Mouse (Mus musculus): Measurements from ENCODE around the gene Ggct. TPM values are rescaled to one million over a fixed set of nuclear protein-coding genes. Genes with fewer than 3 reads are reported as not detected.
A peak's percentile ranks its signal among the peaks of the same experiment; 100 is the strongest.

The Ggct gene
- polyA plus RNA-seq, 1 experiment from 2014 or later = 15.4 TPM

DNA sequence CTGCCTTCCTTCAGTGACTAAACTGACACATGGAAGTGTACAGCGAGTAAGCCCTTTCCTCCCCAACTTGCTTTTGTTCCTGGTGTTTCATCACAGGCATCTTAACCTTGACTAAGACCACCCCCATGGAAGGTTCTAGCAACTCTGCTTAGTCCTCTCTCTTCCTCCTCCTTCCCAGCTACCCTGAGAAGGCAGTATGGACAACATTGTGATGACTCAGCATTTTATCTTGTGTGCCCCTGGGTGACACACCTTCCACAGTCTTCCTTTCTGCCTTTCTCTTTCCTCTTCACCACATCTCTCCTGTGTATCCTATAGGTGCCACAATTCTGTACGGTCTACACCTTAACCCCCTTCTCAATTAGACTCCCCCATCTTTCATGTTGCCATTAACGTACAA lies 21.4 kb upstream of the Ggct start:
- no peak overlapping the region for H3K4me3 ChIP-seq
- H3K9ac ChIP-seq = no peak overlapping the region
- ATAC-seq (ENCODE audit: low FRiP score, low read depth) = no peak
- H3K27ac ChIP-seq = no peak overlapping the region
- H3K4me2 ChIP-seq (replicated peaks) = no peak overlapping the region
- WGBS = 90% methylated on average over 3 of the region's 3 CpGs
- no peaks in the 10 kb centered on the region for H3K36me3 ChIP-seq
- H3K4me1 ChIP-seq = peaks cover 15% of the 10 kb centered on the region; the same call in 1 of the 2 replicates
- H3K9me3 ChIP-seq = peaks cover 8% of the 10 kb centered on the region; the same call in 1 of the 2 replicates
- H3K27me3 ChIP-seq (replicated peaks) = peaks cover 12% of the 10 kb centered on the region; the same call in 1 of the 2 replicates

DNA sequence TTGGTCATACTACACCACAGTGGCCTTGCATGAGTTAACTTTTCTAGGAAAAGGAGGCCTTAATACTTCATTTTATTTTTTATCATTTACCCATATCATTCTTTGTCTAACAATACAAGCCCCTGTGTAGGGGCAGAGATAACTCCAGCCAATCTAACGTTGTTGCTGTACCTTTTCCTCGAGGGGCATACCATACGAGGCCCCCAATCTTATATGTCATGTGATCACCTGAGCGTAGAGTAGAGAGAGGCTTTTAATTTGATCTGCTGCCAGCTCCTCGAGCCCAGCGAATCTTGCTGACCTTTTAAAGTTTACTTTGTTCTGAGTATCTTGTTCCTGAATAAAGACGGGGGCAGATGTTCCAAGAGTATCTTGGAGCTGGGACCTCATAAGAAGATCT lies 19.8 kb upstream of the Ggct start:
- no peak overlapping the region for H3K27ac ChIP-seq
- H3K4me3 ChIP-seq = no peak overlapping the region
- H3K9me3 ChIP-seq = peaks cover 8% of the 10 kb centered on the region; the same call in 1 of the 2 replicates
- H3K4me1 ChIP-seq = peaks cover 15% of the 10 kb centered on the region; the same call in 1 of the 2 replicates
- no peak overlapping the region for H3K9ac ChIP-seq
- H3K36me3 ChIP-seq = no peaks in the 10 kb centered on the region
- H3K4me2 ChIP-seq (replicated peaks) = no peak overlapping the region
- H3K27me3 ChIP-seq (replicated peaks) = 0 out of 2 replicates have a peak, but pooled peaks cover 3% of the 10 kb centered on the region
- WGBS = 91% methylated on average over 7 of the region's 7 CpGs
- no peak for ATAC-seq (ENCODE audit: low FRiP score, low read depth)

DNA sequence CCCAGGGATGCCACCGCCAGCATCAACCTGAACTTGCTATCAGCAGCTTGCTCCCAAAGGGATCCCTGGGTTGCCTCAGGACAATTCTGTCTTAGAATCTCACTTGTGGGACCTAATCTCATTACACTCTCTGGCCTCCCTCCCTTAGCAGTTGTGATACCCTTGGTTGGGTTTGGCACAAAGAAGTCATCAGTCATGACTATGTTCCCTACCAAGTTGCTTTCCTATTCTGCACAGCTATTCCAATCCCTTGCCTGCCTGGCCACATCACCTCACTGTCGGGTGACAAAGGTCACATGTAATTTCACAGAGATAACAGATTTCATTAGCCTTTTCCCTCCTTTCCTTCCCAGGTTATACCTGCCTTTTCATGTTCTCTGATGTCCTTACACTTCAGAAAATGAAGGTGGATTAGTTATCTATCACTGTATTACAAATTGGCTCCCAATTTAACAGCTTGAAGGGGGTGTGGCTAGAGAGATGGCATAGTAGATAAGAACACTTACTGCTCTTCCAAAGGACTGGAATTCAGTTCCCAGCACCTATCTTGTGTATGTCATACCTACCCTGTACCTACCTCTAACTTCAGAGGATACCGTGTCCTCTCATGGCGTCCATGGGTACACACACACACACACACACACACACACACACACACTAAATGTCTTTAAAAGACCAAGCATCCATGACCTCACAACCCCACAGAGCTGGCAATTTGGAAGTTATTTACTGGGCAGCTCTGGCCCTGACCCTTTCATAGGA lies 17.8 kb upstream of the Ggct start:
- no peak overlapping the region for H3K9ac ChIP-seq
- no peak overlapping the region for H3K4me3 ChIP-seq
- peak overlapping the region; percentile 55 for H3K4me2 ChIP-seq (replicated peaks)
- ATAC-seq (ENCODE audit: low FRiP score, low read depth) = peak; percentile 57
- H3K9me3 ChIP-seq = peaks cover 8% of the 10 kb centered on the region; the same call in 1 of the 2 replicates
- no peaks in the 10 kb centered on the region for H3K27me3 ChIP-seq (replicated peaks)
- no peaks in the 10 kb centered on the region for H3K36me3 ChIP-seq
- H3K4me1 ChIP-seq = peaks cover 15% of the 10 kb centered on the region; the same call in 1 of the 2 replicates
- peak overlapping the region; percentile 66; the same call in 1 of the 2 replicates for H3K27ac ChIP-seq
- 81% methylated on average over 3 of the region's 4 CpGs for WGBS

- 13% methylated on average over 16 of the region's 16 CpGs for WGBS
- Histone ChIP-seq H3K27me3 (replicated peaks) (no peaks in the 10 kb centered on the region), H3K36me3 (no peaks in the 10 kb centered on the region)
These were observed 16.9 kb upstream of the Ggct start for GRCm38 (mm10) chr6:55009391-55010230.

DNA sequence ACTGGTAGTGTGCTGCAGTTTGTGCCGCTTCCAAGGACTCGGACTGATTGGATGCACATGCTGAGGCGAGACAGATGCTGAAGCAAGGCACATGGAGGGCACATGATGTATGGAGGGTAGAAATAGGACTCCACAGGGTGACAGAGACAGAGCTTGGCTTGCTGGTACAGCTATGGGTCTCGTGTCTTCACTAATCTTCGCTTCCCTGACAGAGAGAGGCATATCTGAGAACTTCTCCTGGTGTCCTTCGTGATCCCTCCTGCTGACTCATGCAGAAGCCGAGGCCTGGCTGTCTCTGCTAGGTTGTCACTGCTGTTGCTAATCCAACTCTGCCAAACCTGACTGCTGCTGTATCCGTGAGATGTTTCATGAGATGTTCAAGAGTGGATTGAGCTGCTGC lies 15.7 kb upstream of the Ggct start:
- Histone ChIP-seq H3K27ac (no peak overlapping the region), H3K4me1 (peaks cover 15% of the 10 kb centered on the region; the same call in 1 of the 2 replicates), H3K4me3 (no peak overlapping the region), H3K36me3 (no peaks in the 10 kb centered on the region), H3K9ac (no peak overlapping the region), H3K9me3 (no peaks in the 10 kb centered on the region), H3K27me3 (replicated peaks) (no peaks in the 10 kb centered on the region), H3K4me2 (replicated peaks) (no peak overlapping the region)
- ATAC-seq (ENCODE audit: low FRiP score, low read depth) = no peak
- 93% methylated on average over 8 of the region's 8 CpGs for WGBS

More at GRCm38 (mm10) chr6:55009391-55010230, 16.9 kb upstream of the Ggct start:
- peaks cover 7% of the 10 kb centered on the region; the same call in 1 of the 2 replicates for H3K9me3 ChIP-seq
- H3K4me3 ChIP-seq = no peak overlapping the region; the same call in 1 of the 2 replicates
- peak; percentile 91 for ATAC-seq (ENCODE audit: low FRiP score, low read depth)
- peaks cover 15% of the 10 kb centered on the region; the same call in 1 of the 2 replicates for H3K4me1 ChIP-seq
- H3K27ac ChIP-seq = peak overlapping the region; percentile 66; the same call in 1 of the 2 replicates
- 0 out of 2 replicates have a peak overlapping the region, but pooled peaks have one; percentile 38 for H3K9ac ChIP-seq
- H3K4me2 ChIP-seq (replicated peaks) = peak overlapping the region; percentile 55

- no peak overlapping the region for H3K9ac ChIP-seq
- H3K4me2 ChIP-seq (replicated peaks) = no peak overlapping the region
- no peaks in the 10 kb centered on the region for H3K27me3 ChIP-seq (replicated peaks)
- no peak overlapping the region for H3K27ac ChIP-seq
- no peaks in the 10 kb centered on the region for H3K36me3 ChIP-seq
- no peak overlapping the region for H3K4me3 ChIP-seq
- 74% methylated on average over 4 of the region's 4 CpGs for WGBS
- no peak for ATAC-seq (ENCODE audit: low FRiP score, low read depth)
- H3K4me1 ChIP-seq = no peaks in the 10 kb centered on the region
- no peaks in the 10 kb centered on the region for H3K9me3 ChIP-seq
These were observed 10.8 kb upstream of the Ggct start for GRCm38 (mm10) chr6:55003559-55003958.

DNA sequence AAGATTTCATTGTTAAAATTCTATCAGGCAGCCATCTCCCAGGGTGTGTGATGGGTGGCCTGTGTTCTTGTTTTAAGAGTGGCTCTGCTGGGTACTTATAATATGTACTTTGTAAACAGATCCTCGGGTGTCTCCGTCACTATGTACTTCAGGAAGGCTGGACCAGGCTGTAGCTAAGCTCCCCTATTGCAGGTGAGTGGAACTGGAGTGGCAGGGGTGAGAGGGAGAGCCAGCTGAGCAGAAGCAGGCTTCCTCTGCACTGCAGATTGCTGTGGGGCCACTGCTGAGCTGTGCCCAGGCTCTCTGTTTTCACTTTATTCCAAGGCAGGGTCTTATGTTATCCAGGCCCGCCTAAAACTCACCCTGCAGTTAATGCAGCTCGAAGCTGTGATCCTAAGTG lies 9.7 kb upstream of the Ggct start:
- H3K9ac ChIP-seq = no peak overlapping the region
- H3K36me3 ChIP-seq = no peaks in the 10 kb centered on the region
- H3K4me2 ChIP-seq (replicated peaks) = no peak overlapping the region
- WGBS = 71% methylated on average over 4 of the region's 4 CpGs
- no peaks in the 10 kb centered on the region for H3K4me1 ChIP-seq
- no peaks in the 10 kb centered on the region for H3K27me3 ChIP-seq (replicated peaks)
- H3K9me3 ChIP-seq = no peaks in the 10 kb centered on the region
- no peak overlapping the region for H3K27ac ChIP-seq
- ATAC-seq (ENCODE audit: low FRiP score, low read depth) = no peak
- no peak overlapping the region for H3K4me3 ChIP-seq

DNA sequence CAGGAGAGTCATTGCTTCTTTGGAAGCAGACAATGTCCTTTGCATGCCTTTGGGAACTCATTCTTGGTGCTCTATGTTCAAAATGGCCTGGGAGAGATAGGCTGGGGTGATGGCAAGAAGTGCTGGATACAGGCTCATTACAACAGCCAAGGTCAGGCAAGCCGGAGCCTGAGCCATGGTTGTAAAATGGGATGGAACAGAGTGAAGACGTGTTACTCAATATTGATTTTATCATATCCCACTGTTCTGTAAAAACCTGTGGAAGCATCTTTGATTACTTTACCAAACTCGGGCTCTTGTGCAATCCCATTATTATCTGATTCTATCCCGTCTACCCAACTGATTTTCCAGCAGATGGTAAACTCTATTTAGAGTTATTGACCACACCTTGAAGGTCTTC lies 8.6 kb upstream of the Ggct start:
- no peaks in the 10 kb centered on the region for H3K9me3 ChIP-seq
- no peak for ATAC-seq (ENCODE audit: low FRiP score, low read depth)
- no peaks in the 10 kb centered on the region for H3K36me3 ChIP-seq
- no peaks in the 10 kb centered on the region for H3K4me1 ChIP-seq
- no peak overlapping the region for H3K27ac ChIP-seq
- no peak overlapping the region for H3K4me2 ChIP-seq (replicated peaks)
- 86% methylated on average over 4 of the region's 4 CpGs for WGBS
- H3K9ac ChIP-seq = no peak overlapping the region
- H3K4me3 ChIP-seq = no peak overlapping the region
- no peaks in the 10 kb centered on the region for H3K27me3 ChIP-seq (replicated peaks)

DNA sequence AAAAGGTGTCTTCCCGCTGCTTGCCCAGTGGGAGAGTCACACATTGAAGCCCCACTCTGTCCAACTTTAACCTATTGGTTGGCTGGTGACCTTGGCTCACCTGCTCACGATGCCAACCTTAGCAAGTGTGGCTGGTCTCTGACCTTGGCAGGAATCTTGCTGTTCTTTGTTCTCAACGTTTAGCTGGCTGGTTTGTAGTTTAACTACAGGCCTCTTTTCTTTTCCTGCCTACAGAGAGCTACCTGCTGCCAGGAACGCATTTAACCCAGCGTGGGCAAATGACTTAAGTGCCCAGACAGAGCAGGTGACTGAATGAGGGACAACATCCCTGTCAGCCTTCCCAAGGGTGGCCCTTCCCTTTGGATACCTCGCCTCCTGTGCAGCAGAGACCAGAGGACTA lies 5.0 kb upstream of the Ggct start:
- Histone ChIP-seq H3K9ac (no peak overlapping the region), H3K4me1 (no peaks in the 10 kb centered on the region), H3K27me3 (replicated peaks) (no peaks in the 10 kb centered on the region), H3K9me3 (no peaks in the 10 kb centered on the region), H3K27ac (no peak overlapping the region), H3K4me3 (no peak overlapping the region), H3K36me3 (no peaks in the 10 kb centered on the region), H3K4me2 (replicated peaks) (no peak overlapping the region)
- no peak for ATAC-seq (ENCODE audit: low FRiP score, low read depth)
- 85% methylated on average over 6 of the region's 6 CpGs for WGBS

DNA sequence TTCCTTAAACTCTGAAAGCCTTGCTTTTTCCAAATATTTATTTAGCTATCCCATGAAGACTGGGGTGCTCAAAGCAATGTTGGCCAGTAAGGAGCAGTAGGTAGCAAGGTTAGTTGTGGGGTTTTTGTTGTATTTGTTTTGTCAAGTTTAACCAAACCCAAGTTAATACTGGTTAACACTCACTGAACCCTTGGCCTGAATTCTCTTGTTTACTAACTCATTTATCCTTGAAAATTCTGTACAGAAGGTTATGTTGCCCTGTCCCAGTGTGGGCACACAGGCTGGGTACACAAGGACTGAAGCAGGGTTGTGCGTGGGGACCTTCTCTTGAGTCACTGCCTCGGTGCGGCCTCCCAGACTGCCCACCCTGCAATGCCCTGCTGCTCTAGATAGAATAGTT lies 3.6 kb upstream of the Ggct start:
- H3K4me3 ChIP-seq = no peak overlapping the region
- H3K27ac ChIP-seq = no peak overlapping the region
- no peaks in the 10 kb centered on the region for H3K36me3 ChIP-seq
- peaks cover 7% of the 10 kb centered on the region; the same call in 1 of the 2 replicates for H3K4me1 ChIP-seq
- no peak overlapping the region for H3K4me2 ChIP-seq (replicated peaks)
- H3K9me3 ChIP-seq = no peaks in the 10 kb centered on the region
- no peaks in the 10 kb centered on the region for H3K27me3 ChIP-seq (replicated peaks)
- WGBS = 92% methylated on average over 3 of the region's 3 CpGs
- no peak overlapping the region for H3K9ac ChIP-seq
- ATAC-seq (ENCODE audit: low FRiP score, low read depth) = no peak

DNA sequence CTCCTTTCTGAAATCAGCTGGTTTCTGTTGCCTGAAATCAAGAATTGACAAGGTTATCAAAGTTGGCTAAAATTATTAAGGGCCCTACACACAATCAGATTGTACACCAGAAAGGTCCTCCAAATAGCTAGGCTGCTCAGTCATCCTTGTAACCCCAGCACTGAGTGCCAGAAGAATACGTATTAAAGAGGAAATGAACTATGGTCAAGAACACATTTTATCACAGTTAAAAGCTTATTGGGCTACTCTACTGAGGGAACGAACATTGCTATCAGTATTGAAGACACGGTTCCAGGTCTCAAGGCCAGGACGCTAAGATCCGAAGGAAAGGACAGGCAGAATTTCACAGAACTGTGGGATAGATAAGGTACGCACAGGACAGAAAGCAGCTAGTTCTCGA lies 609 bp downstream of the Ggct start:
- no peaks in the 10 kb centered on the region for H3K36me3 ChIP-seq
- no peaks in the 10 kb centered on the region for H3K9me3 ChIP-seq
- H3K27me3 ChIP-seq (replicated peaks) = no peaks in the 10 kb centered on the region
- H3K4me2 ChIP-seq (replicated peaks) = peak overlapping the region; percentile 66
- WGBS = 10% methylated on average over 7 of the region's 7 CpGs
- ATAC-seq (ENCODE audit: low FRiP score, low read depth) = no peak
- peak overlapping the region; percentile 49 for H3K4me3 ChIP-seq
- H3K4me1 ChIP-seq = peaks cover 7% of the 10 kb centered on the region; the same call in 1 of the 2 replicates
- no peak overlapping the region for H3K27ac ChIP-seq
- H3K9ac ChIP-seq = peak overlapping the region; percentile 44

- no peak overlapping the region for H3K9ac ChIP-seq
- ATAC-seq (ENCODE audit: low FRiP score, low read depth) = no peak
- WGBS = 94% methylated on average over 2 of the region's 2 CpGs
These were observed 1.6 kb downstream of the Ggct start for GRCm38 (mm10) chr6:54991189-54991588.

More at GRCm38 (mm10) chr6:54991189-54991588, 1.6 kb downstream of the Ggct start:
- Histone ChIP-seq H3K27ac (no peak overlapping the region), H3K4me2 (replicated peaks) (no peak overlapping the region), H3K4me3 (no peak overlapping the region), H3K9me3 (no peaks in the 10 kb centered on the region), H3K36me3 (no peaks in the 10 kb centered on the region), H3K27me3 (replicated peaks) (no peaks in the 10 kb centered on the region), H3K4me1 (peaks cover 7% of the 10 kb centered on the region; the same call in 1 of the 2 replicates)
